Mouse (Mus musculus) liver, embryonic 11.5 days (tissue): Measurements from ENCODE around the gene Cracr2b. TPM values are rescaled to one million over a fixed set of nuclear protein-coding genes. Genes with fewer than 3 reads are reported as not detected.

Source experiments
- ATAC-seq: fragments of 200-750 bp; cut with Nextera tagmentation; replicated peaks from 2 replicates; pipeline ENCODE4 v1.8.0; 2017; ENCODE audit warnings: moderate number of reproducible peaks, mild to moderate bottlenecking, moderate TSS enrichment, moderate library complexity; ENCODE audit not compliant: low FRiP score
- DNase-seq: peaks from one replicate; pipeline ENCODE4 v3.0.0-alpha.2; 2017; ENCODE audit warnings: low spot score
- H3K27ac ChIP-seq: fragments of 300-500 bp; sonication (generic); 2 replicates; pipeline ENCODE4 v1.5.1; 2014; ENCODE audit warnings: mild to moderate bottlenecking, low read depth, low read length, control low read depth
- H3K27me3 ChIP-seq: fragments of 300-500 bp; sonication (generic); replicated peaks from 2 replicates; pipeline ENCODE4 v1.6.1; 2014; ENCODE audit warnings: low read length, mixed read lengths; ENCODE audit not compliant: control insufficient read depth, insufficient read depth
- H3K36me3 ChIP-seq: fragments of 300-500 bp; sonication (generic); 2 replicates; pipeline ENCODE4 v1.6.1; 2014; ENCODE audit warnings: mild to moderate bottlenecking, low read length, moderate library complexity, mixed read lengths; ENCODE audit not compliant: control insufficient read depth, insufficient read depth
- H3K4me1 ChIP-seq: fragments of 300-500 bp; sonication (generic); replicated peaks from 2 replicates; pipeline ENCODE4 v1.6.1; 2014; ENCODE audit warnings: low read length, mixed read lengths; ENCODE audit not compliant: control insufficient read depth, insufficient read depth
- H3K4me2 ChIP-seq: fragments of 300-500 bp; sonication (generic); 2 replicates; pipeline ENCODE4 v1.6.1; 2014; ENCODE audit warnings: mild to moderate bottlenecking, control low read depth, moderate library complexity
- H3K4me3 ChIP-seq: fragments of 300-500 bp; sonication (generic); 2 replicates; pipeline ENCODE4 v1.5.1; 2014; ENCODE audit warnings: low read depth, low read length, control low read depth
- H3K9ac ChIP-seq: fragments of 300-500 bp; sonication (generic); 2 replicates; pipeline ENCODE4 v1.6.1; 2014; ENCODE audit warnings: low read depth, low read length, control low read depth
- H3K9me3 ChIP-seq: fragments of 300-500 bp; sonication (generic); 2 replicates; pipeline ENCODE4 v1.6.1; 2016; ENCODE audit warnings: low read length, inconsistent platforms, mixed read lengths; ENCODE audit not compliant: control insufficient read depth
- WGBS: fragments of 180-500 bp; shearing (Covaris S2); extraction: QIAGEN DNeasy Blood & Tissue Kit; methylation state at CpG from one replicate; pipeline ENCODE4 v1.1.7; 2014; 5-methylcytosine and 5-hydroxymethylcytosine counted together
- polyA plus RNA-seq: library from polyadenylated mRNA; unstranded; fragments of >200 nt; fragmentation: Nextera tagmentation; extraction: Ambion mirVana; gene quantifications from 2 replicates; pipeline ENCODE4 v1.2.1, GENCODE M21; 2014

The Cracr2b gene
- polyA plus RNA-seq, 1 experiment from 2014 or later = 4.3 TPM

- no peaks in the 10 kb centered on the region for H3K9me3 ChIP-seq
- no peak for DNase-seq
- peak overlapping the region; percentile 23 for H3K4me3 ChIP-seq
- H3K4me1 ChIP-seq = peaks cover 17% of the 10 kb centered on the region; the same call in 1 of the 2 replicates
- H3K4me2 ChIP-seq = peak overlapping the region; percentile 49
- peak overlapping the region; percentile 71 for H3K9ac ChIP-seq
- H3K36me3 ChIP-seq = 0 out of 2 replicates have a peak, but pooled peaks cover 9% of the 10 kb centered on the region
- peak; percentile 88 for ATAC-seq
- H3K27ac ChIP-seq = peak overlapping the region; percentile 90
- no peaks in the 10 kb centered on the region for H3K27me3 ChIP-seq
These were observed 47.3 kb downstream of the Cracr2b start for GRCm38 (mm10) chr7:141508160-141508559.

DNA sequence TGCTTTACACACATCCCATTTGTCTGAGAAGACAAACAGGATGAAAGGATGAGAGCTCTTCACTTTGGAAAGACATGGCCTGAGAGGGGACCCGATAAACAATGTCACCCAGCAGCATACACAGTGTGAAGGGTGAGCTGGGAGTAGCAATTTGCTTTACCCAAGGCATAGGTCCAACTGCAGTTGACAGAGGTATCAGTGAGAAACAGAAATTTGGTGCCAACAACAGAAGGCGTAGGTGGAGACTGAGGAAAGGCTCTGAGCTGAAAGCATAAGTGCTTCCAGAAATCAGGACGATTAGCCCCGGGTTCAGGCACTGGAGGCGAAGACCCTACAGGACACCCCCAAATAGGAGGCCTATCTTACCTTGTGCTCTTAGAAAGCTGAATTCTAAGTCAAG lies 49.3 kb downstream of the Cracr2b start:
- Histone ChIP-seq H3K27ac (no peak overlapping the region), H3K9ac (no peak overlapping the region), H3K9me3 (no peaks in the 10 kb centered on the region), H3K4me3 (no peak overlapping the region), H3K36me3 (peaks cover 12% of the 10 kb centered on the region; the same call in 1 of the 2 replicates), H3K4me1 (peaks cover 17% of the 10 kb centered on the region; the same call in 1 of the 2 replicates), H3K4me2 (no peak overlapping the region), H3K27me3 (no peaks in the 10 kb centered on the region)
- DNase-seq = no peak
- no peak for ATAC-seq
- 90% methylated on average over 5 of the region's 5 CpGs for WGBS

- peaks cover 13% of the 10 kb centered on the region; the same call in 1 of the 2 replicates for H3K36me3 ChIP-seq
- no peak for ATAC-seq
- H3K27ac ChIP-seq = no peak overlapping the region
- H3K9ac ChIP-seq = no peak overlapping the region
- H3K4me1 ChIP-seq = peaks cover 17% of the 10 kb centered on the region; the same call in 1 of the 2 replicates
- no peak for DNase-seq
- H3K27me3 ChIP-seq = no peaks in the 10 kb centered on the region
- H3K4me3 ChIP-seq = no peak overlapping the region
- 76% methylated on average over 8 of the region's 8 CpGs for WGBS
- H3K9me3 ChIP-seq = no peaks in the 10 kb centered on the region
- H3K4me2 ChIP-seq = no peak overlapping the region
These were observed 49.8 kb downstream of the Cracr2b start for GRCm38 (mm10) chr7:141510681-141511191.

Other genes with a start within 250 kb of the Cracr2b start
- gene Lmntd2, start 247.0 kb upstream of the Cracr2b start, polyA plus RNA-seq = 1.8 and 2.6 TPM in 2 replicates
- 35.1 TPM in 2 replicates for gene Rassf7, start 245.2 kb upstream of the Cracr2b start, polyA plus RNA-seq
- gene Phrf1, start 232.3 kb upstream of the Cracr2b start, polyA plus RNA-seq = 70.9 and 81.0 TPM in 2 replicates
- 4.0 and 4.1 TPM in 2 replicates for gene Irf7, start 194.6 kb upstream of the Cracr2b start, polyA plus RNA-seq
- gene Cdhr5, start 184.3 kb upstream of the Cracr2b start, polyA plus RNA-seq = 0.44 and 0.53 TPM in 2 replicates
- 1.2 and 1.6 TPM in 2 replicates for gene Sct, start 182.0 kb upstream of the Cracr2b start, polyA plus RNA-seq
- 0.16 and 0.17 TPM in 2 replicates for gene Drd4, start 169.1 kb upstream of the Cracr2b start, polyA plus RNA-seq
- gene Deaf1, start 133.4 kb upstream of the Cracr2b start, polyA plus RNA-seq = 48.6 and 54.0 TPM in 2 replicates
- 22.2 and 27.4 TPM in 2 replicates for gene Tmem80, start 133.4 kb upstream of the Cracr2b start, polyA plus RNA-seq
- gene Eps8l2, start 122.2 kb upstream of the Cracr2b start, polyA plus RNA-seq = 5.4 and 7.7 TPM in 2 replicates
- gene Taldo1, start 68.9 kb upstream of the Cracr2b start, polyA plus RNA-seq = 442 and 472 TPM in 2 replicates
- gene Gatd1, start 47.0 kb upstream of the Cracr2b start, polyA plus RNA-seq = 35.0 and 41.6 TPM in 2 replicates
- gene Cend1, start 31.6 kb upstream of the Cracr2b start, polyA plus RNA-seq = 0.16 and 0.27 TPM in 2 replicates
- gene Slc25a22, start 23.2 kb upstream of the Cracr2b start, polyA plus RNA-seq = 36.9 and 39.4 TPM in 2 replicates
- gene Pidd1, start 17.1 kb upstream of the Cracr2b start, polyA plus RNA-seq = 22.5 and 22.7 TPM in 2 replicates
- gene Rplp2, start 13.7 kb upstream of the Cracr2b start, polyA plus RNA-seq = 1,652 and 1,836 TPM in 2 replicates
- gene Pnpla2, start 5.9 kb upstream of the Cracr2b start, polyA plus RNA-seq = 23.4 and 23.7 TPM in 2 replicates
- 20.6 and 22.3 TPM in 2 replicates for gene Cd151, start 6.3 kb downstream of the Cracr2b start, polyA plus RNA-seq
- gene Polr2l, start 14.0 kb downstream of the Cracr2b start, polyA plus RNA-seq = 95.3 and 104 TPM in 2 replicates
- 77.9 and 78.2 TPM in 2 replicates for gene Tspan4, start 14.1 kb downstream of the Cracr2b start, polyA plus RNA-seq
- 39.2 and 48.1 TPM in 2 replicates for gene Chid1, start 78.8 kb downstream of the Cracr2b start, polyA plus RNA-seq
- gene Ap2a2, start 101.1 kb downstream of the Cracr2b start, polyA plus RNA-seq = 94.4 and 102 TPM in 2 replicates
- gene Muc6, start 194.2 kb downstream of the Cracr2b start, polyA plus RNA-seq = 2.4 and 2.6 TPM in 2 replicates
- gene Muc2, start 229.2 kb downstream of the Cracr2b start, polyA plus RNA-seq = 0.21 and 0.22 TPM in 2 replicates